Mouse (Mus musculus) neural tube, embryonic 15.5 days (tissue): ENCODE measurements around the gene Sgk2. TPM values are rescaled to one million over a fixed set of nuclear protein-coding genes. Genes with fewer than 3 reads are reported as not detected.
"Not testable (repeated sequence)": the region's sequence is repeated elsewhere in the genome, so short reads cannot be mapped to it uniquely, and the experiment has no call there.

Experiments
- ATAC-seq: fragments of 200-750 bp; cut with Nextera tagmentation; 2 replicates; pipeline ENCODE4 v1.8.0; 2017; ENCODE audit warnings: mild to moderate bottlenecking, moderate TSS enrichment, moderate library complexity; ENCODE audit not compliant: low FRiP score
- H3K27ac ChIP-seq: fragments of 300-500 bp; sonication (generic); replicated peaks from 2 replicates; pipeline ENCODE4 v1.5.1; 2015; ENCODE audit warnings: mild to moderate bottlenecking, inconsistent platforms
- H3K27me3 ChIP-seq: fragments of 300-500 bp; sonication (generic); replicated peaks from 2 replicates; pipeline ENCODE4 v1.6.1; 2015; ENCODE audit warnings: inconsistent platforms
- H3K36me3 ChIP-seq: fragments of 300-500 bp; sonication (generic); 2 replicates; pipeline ENCODE4 v1.6.1; 2015; ENCODE audit warnings: inconsistent platforms
- H3K4me1 ChIP-seq: fragments of 300-500 bp; sonication (generic); 2 replicates; pipeline ENCODE4 v1.6.1; 2015; ENCODE audit warnings: inconsistent platforms
- H3K4me2 ChIP-seq: fragments of 300-500 bp; sonication (generic); 2 replicates; pipeline ENCODE4 v1.6.1; 2015; ENCODE audit warnings: inconsistent platforms, mild to moderate bottlenecking, moderate library complexity
- H3K4me3 ChIP-seq: fragments of 300-500 bp; sonication (generic); replicated peaks from 2 replicates; pipeline ENCODE4 v1.5.1; 2015; ENCODE audit warnings: mild to moderate bottlenecking, inconsistent platforms
- H3K9ac ChIP-seq: fragments of 300-500 bp; sonication (generic); replicated peaks from 2 replicates; pipeline ENCODE4 v1.6.1; 2015; ENCODE audit warnings: mild to moderate bottlenecking, inconsistent platforms
- H3K9me3 ChIP-seq: fragments of 300-500 bp; sonication (generic); replicated peaks from 2 replicates; pipeline ENCODE4 v1.6.1; 2016; ENCODE audit warnings: inconsistent platforms
- WGBS: fragments of 180-500 bp; shearing (Covaris S2); methylation state at CpG from one replicate; pipeline ENCODE4 v1.1.7; 2015; ENCODE audit warnings: mixed read lengths; 5-methylcytosine and 5-hydroxymethylcytosine counted together
- polyA plus RNA-seq: library from polyadenylated mRNA; unstranded; fragments of >200 nt; fragmentation: Nextera tagmentation; extraction: Ambion mirVana; gene quantifications from 2 replicates; pipeline ENCODE4 v1.2.1, GENCODE M21; 2015

Sgk2 gene
- polyA plus RNA-seq, 1 experiment from 2014 or later = 0.13 TPM

DNA sequence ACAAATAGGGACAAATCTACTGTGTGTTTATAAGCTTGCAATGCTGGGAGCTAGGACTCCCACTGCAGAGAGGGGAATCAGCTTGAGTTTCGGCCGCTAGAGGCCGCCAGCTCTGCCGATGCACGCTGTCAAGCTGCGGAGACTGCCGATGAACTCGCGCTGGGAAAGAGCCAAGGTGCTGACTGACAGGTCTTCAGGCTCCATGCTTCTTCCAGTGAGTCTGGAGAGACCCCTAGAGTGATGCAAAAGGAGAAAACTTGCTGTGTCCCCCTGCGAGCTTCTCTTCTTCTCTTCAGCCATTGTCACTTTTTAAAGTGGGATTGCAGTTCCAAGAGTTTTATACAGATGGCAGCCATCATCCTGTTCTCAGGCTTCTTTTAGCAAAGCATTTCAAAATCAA, 61.0 kb downstream of the Sgk2 start:
- Histone ChIP-seq H3K4me2 (peak overlapping the region; percentile 63), H3K9ac (0 out of 2 replicates have a peak overlapping the region, but pooled peaks have one; percentile 30), H3K4me1 (peaks cover 2% of the 10 kb centered on the region; the same call in 1 of the 2 replicates), H3K27ac (no peak overlapping the region), H3K4me3 (peak overlapping the region; percentile 33), H3K27me3 (no peaks in the 10 kb centered on the region), H3K36me3 (peaks cover 38% of the 10 kb centered on the region), H3K9me3 (no peaks in the 10 kb centered on the region)
- WGBS = 4% methylated on average over 10 of the region's 10 CpGs
- ATAC-seq = peak; percentile 63; the same call in 1 of the 2 replicates

DNA sequence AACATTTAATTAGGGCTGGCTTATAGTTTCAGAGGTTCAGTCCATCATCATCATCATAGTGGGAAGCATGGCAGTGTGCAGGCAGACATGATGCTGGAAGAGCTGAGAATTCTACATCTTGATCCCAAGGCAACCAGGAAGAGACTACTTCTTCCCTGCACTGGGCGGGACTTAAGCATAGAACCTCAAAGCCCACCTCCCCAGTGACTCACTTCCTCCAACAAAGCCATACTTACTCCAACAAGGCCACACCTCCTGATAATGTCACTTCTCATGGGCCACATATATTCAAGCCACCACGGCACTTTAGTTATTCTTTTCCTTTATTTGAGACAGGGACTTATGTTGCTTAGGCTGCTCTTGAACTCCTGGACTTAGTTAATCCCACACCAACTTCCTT, 62.0 kb downstream of the Sgk2 start:
- Histone ChIP-seq H3K4me3 (no peak overlapping the region), H3K9ac (no peak overlapping the region), H3K27ac (no peak overlapping the region), H3K9me3 (no peaks in the 10 kb centered on the region), H3K36me3 (peaks cover 29% of the 10 kb centered on the region), H3K27me3 (no peaks in the 10 kb centered on the region), H3K4me2 (no peak overlapping the region), H3K4me1 (peaks cover 9% of the 10 kb centered on the region)
- WGBS = 93% methylated on average over 2 of the region's 2 CpGs
- no peak for ATAC-seq

DNA sequence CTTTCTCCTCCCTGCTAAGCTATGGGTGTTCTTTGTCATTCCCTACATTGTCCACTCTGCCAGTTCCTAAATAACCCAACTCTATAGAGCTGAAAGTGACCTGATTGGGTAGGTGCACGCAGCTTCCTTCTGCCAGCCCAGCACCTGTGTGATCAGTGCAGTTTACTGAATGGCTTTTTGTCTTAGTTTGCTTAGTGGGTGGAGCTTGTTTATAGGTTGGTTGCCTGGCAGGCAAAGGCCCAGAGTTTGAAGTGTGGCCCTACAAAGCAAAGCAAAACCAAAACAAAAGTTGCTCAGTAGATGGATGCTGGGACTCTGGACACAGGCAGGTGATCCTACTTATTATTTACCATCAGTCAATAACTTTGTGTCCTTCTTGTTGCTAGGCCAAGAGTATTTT, 64.6 kb downstream of the Sgk2 start:
- H3K27me3 ChIP-seq = peaks cover 15% of the 10 kb centered on the region
- no peak for ATAC-seq
- H3K36me3 ChIP-seq = peaks cover 8% of the 10 kb centered on the region; the same call in 1 of the 2 replicates
- H3K4me3 ChIP-seq = no peak overlapping the region
- H3K4me1 ChIP-seq = peaks cover 21% of the 10 kb centered on the region
- WGBS = 73% methylated on average over 1 of the region's 1 CpGs
- H3K4me2 ChIP-seq = no peak overlapping the region
- no peaks in the 10 kb centered on the region for H3K9me3 ChIP-seq
- H3K9ac ChIP-seq = no peak overlapping the region
- no peak overlapping the region for H3K27ac ChIP-seq

DNA sequence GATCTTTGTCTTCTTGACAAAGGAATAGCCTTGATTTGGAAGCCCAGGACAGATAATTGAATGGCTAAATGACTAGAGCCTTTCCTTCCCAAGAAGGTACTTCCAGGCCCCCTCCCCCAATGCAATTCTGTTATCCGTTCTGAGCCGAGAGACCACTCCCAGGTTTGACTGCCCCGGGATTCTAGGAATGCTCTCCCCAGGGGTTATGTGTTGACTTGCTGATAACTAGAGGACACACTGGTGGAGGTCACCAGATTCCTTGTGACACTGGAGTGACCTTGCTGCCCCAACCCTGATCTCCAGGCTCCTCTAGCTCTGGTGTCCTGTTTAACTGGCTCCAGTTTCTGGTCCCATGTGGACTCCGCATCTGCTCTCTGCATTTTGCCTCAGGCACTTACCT, 65.0 kb downstream of the Sgk2 start:
- Histone ChIP-seq H3K4me1 (peaks cover 21% of the 10 kb centered on the region), H3K9me3 (no peaks in the 10 kb centered on the region), H3K4me3 (no peak overlapping the region), H3K9ac (no peak overlapping the region), H3K4me2 (no peak overlapping the region), H3K36me3 (peaks cover 4% of the 10 kb centered on the region; the same call in 1 of the 2 replicates), H3K27me3 (peaks cover 15% of the 10 kb centered on the region), H3K27ac (no peak overlapping the region)
- no peak for ATAC-seq
- WGBS = 41% methylated on average over 4 of the region's 4 CpGs

DNA sequence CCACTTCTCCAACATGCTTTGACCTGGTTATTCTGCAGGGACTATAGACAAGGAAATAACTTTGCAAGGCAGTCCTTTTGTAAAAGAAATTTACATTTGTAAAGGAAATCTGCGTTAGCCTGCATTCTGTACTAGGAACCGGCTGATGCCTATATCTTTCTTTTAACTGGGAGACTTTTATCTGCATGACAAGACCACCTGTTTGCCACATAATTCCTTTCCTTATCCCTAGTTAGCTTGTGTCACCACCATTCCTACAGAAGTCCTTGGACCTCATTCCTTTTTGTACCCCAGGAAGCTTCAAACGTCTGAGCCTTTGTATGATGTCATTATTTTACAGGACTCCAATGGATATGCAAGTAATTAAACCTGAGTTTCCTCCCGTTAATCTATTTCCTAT, 65.7 kb downstream of the Sgk2 start:
- 53% methylated on average over 4 of the region's 4 CpGs for WGBS

DNA sequence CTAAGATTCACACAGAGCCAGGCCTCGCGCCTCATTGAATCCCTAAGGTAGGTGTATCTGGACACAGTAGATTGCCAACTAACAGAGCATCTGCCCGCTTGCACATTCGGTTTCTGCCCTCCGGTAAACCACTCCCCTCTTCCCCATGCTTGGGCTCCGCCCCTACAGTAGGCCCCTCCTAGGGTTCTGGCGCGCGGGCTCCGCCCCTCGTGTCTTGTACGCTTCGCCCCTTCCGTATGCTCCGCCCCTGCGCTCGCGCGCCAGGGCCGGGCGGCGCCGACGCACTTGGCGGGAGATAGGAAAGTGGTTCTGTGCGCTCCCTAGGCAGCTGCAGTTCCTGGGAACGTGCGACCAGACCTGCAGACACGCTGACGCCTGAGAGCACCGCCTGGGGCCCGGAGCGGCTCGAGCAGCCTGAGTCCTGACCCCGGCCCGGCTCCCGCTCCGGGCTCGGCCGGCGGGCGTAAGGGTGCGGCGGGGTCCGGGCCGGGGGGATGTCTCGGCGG, 67.3 kb downstream of the Sgk2 start, which contains the start of gene Mybl2:
Mybl2 (plus strand) TSS at position 353 of the 506 bp plus-strand sequence.
- Histone ChIP-seq H3K27ac (no peak within 1 kb of the TSS), H3K9me3 (no peaks in the 10 kb centered on the region), H3K9ac (peak within 1 kb of the TSS; percentile 32; the same call in 1 of the 2 replicates), H3K36me3 (no peaks in the 10 kb centered on the region), H3K4me1 (peaks cover 19% of the 10 kb centered on the region), H3K4me2 (peak within 1 kb of the TSS; percentile 100), H3K4me3 (peak within 1 kb of the TSS; percentile 61), H3K27me3 (peaks cover 15% of the 10 kb centered on the region)
- ATAC-seq = peak; percentile 99
- WGBS = under 1% methylated on average over 48 of the region's 48 CpGs

More for the DNA sequence above, 65.7 kb downstream of the Sgk2 start:
- Histone ChIP-seq H3K27ac (no peak overlapping the region), H3K9ac (no peak overlapping the region), H3K36me3 (no peaks in the 10 kb centered on the region), H3K4me1 (peaks cover 21% of the 10 kb centered on the region), H3K9me3 (no peaks in the 10 kb centered on the region), H3K27me3 (peaks cover 15% of the 10 kb centered on the region), H3K4me2 (no peak overlapping the region), H3K4me3 (no peak overlapping the region)
- ATAC-seq = no peak

DNA sequence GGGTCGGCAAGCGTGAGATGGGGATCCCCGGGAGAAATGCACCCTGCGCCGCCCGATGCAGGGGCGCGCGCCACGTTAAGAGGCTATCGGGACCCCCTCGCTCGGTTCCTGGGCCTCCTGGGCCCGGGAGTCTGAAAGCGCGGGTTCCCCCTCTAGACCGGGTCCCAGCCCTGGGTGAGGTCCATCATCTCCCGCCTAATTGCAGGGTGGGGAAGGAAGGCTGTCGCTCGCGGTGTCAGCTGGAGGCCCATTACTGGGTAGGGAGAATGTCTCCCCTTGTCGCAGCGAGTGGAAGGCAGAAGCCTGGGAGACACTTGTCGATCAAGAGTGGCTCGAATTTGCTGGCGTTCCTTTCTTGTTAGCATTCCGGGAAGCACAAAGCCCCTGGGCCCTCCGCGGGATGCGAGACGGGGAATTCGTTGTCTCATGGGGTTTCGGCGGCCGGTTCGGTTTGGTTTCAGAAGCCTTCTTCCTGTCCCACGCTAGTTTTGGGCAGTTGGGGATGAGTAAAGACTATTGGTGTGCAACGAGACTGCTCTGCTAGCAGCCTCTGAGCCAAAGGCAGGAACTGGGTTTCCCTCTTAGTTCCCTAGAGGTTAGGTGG, 67.9 kb downstream of the Sgk2 start:
- Histone ChIP-seq H3K9me3 (no peaks in the 10 kb centered on the region), H3K27ac (no peak overlapping the region), H3K27me3 (peaks cover 15% of the 10 kb centered on the region), H3K4me2 (peak overlapping the region; percentile 100), H3K36me3 (no peaks in the 10 kb centered on the region), H3K4me3 (peak overlapping the region; percentile 61), H3K9ac (peak overlapping the region; percentile 32; the same call in 1 of the 2 replicates), H3K4me1 (peaks cover 19% of the 10 kb centered on the region)
- ATAC-seq = no peak
- under 1% methylated on average over 38 of the region's 38 CpGs for WGBS

DNA sequence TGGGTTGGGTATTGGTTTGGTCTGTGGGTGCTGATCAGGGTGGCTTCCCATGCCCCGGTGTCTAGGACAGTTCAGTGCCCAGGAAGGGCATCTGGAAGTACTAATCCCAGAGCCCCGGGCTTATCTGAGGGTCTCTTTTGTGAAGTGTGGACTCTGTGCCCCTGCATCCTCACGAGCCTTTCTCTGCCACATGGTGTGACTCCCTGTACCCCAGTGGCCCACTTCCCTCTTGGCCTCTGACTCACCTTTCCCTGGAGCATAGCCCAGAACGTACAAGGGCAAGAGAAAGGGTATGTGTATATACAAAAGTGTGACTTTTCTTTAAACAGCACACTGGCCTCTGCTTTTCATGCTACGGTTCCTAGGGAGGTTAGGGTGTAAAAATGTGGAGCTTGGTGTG, 68.6 kb downstream of the Sgk2 start:
- Histone ChIP-seq H3K27ac (no peak overlapping the region), H3K9me3 (no peaks in the 10 kb centered on the region), H3K27me3 (peaks cover 15% of the 10 kb centered on the region), H3K4me1 (peaks cover 19% of the 10 kb centered on the region), H3K36me3 (no peaks in the 10 kb centered on the region), H3K9ac (no peak overlapping the region), H3K4me3 (peak overlapping the region; percentile 61; the same call in 1 of the 2 replicates), H3K4me2 (peak overlapping the region; percentile 100)
- no peak for ATAC-seq
- WGBS = 32% methylated on average over 5 of the region's 5 CpGs

DNA sequence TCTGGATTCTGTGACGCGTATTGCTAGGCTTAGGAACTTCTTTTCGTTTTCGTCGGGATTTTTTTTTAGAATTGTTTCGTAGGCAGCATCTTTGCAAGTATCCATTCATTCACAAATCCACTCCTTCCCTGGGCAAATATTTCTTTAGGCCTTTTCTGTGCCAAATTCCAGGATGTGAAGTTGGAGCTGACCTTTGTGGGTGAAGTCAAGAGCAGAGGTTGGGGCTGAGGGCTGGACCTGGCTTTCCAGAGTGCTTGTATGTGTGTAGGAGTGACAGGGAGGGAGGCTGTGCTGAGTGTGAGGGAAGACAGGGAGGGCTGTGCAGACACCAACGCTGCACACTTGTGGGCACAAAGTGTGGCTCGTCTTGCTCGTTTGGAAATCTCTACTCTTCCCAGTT, 69.5 kb downstream of the Sgk2 start:
- Histone ChIP-seq H3K4me2 (no peak overlapping the region), H3K27me3 (peaks cover 15% of the 10 kb centered on the region), H3K9me3 (no peaks in the 10 kb centered on the region), H3K4me1 (peaks cover 19% of the 10 kb centered on the region), H3K36me3 (no peaks in the 10 kb centered on the region), H3K27ac (no peak overlapping the region), H3K4me3 (no peak overlapping the region), H3K9ac (no peak overlapping the region)
- 89% methylated on average over 9 of the region's 9 CpGs for WGBS
- ATAC-seq = no peak

DNA sequence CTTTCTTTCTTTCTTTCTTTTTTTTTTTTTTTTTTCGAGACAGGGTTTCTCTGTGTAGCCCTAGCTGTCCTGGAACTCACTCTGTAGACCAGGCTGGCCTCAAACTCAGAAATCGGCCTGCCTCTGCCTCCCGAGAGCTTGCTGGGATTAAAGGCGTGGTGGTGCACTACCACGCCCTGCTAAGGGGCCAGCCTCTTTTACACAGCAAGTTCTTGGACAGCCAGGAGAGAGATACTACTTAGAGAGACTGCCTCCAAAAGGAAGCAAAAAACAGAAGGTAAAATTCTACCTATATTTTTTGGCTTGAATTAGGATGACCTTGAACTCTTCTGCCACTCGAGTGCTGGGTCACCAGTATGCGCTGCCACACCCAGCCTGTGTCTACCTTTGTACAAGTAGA, 71.9 kb downstream of the Sgk2 start:
- ATAC-seq, H3K4me2 ChIP-seq, H3K27ac ChIP-seq, H3K9me3 ChIP-seq, H3K9ac ChIP-seq, H3K4me3 ChIP-seq, H3K36me3 ChIP-seq: not testable (repeated sequence)
- Histone ChIP-seq H3K27me3 (peaks cover 15% of the 10 kb centered on the region), H3K4me1 (peaks cover 14% of the 10 kb centered on the region)
- 97% methylated on average over 6 of the region's 7 CpGs for WGBS

DNA sequence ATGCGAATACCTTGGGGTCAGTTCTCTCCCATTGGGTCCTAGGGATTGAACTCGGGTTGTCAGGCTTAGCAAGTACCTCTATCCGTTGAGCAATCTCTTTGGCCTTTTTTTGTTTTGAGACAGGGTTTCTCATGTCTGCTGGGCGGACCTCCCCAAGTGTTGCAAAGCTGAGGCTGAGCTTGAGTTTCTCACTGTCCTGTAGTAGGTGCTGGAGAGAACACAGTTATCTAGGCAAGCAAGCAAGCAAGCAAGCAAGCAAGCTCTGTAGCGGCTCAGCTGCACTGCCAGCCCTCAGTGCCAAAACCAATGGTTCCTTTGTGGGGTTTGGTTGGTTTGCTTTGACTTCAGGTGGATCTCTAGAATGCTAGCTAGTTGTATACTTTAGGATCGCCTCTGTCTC, 73.5 kb downstream of the Sgk2 start:
- ATAC-seq = no peak
- no peak overlapping the region for H3K4me2 ChIP-seq
- no peaks in the 10 kb centered on the region for H3K36me3 ChIP-seq
- 91% methylated on average over 6 of the region's 6 CpGs for WGBS
- no peak overlapping the region for H3K4me3 ChIP-seq
- peaks cover 3% of the 10 kb centered on the region for H3K27me3 ChIP-seq
- H3K27ac ChIP-seq = no peak overlapping the region
- no peaks in the 10 kb centered on the region for H3K4me1 ChIP-seq
- H3K9me3 ChIP-seq = no peaks in the 10 kb centered on the region
- no peak overlapping the region for H3K9ac ChIP-seq
